Mouse (Mus musculus) cortical plate, adult 2 months (tissue): ENCODE results near the gene Ptpn18. TPM values are rescaled to one million over a fixed set of nuclear protein-coding genes. Genes with fewer than 3 reads are reported as not detected.
"Not testable (repeated sequence)": the region's sequence is repeated elsewhere in the genome, so short reads cannot be mapped to it uniquely, and the experiment has no call there.

Experiments used
- H3K27ac ChIP-seq: fragments of 200-500 bp; 2 replicates; pipeline ENCODE4 v1.5.1; 2012; ENCODE audit warnings: low read length, control low read depth, inconsistent platforms; ENCODE audit not compliant: insufficient read depth
- H3K4me1 ChIP-seq: fragments of 200-500 bp; 2 replicates; pipeline ENCODE4 v1.6.1; 2011; ENCODE audit warnings: low read length; ENCODE audit not compliant: control insufficient read depth, insufficient read depth
- H3K4me3 ChIP-seq: fragments of 200-500 bp; 2 replicates; pipeline ENCODE4 v1.5.1; 2011; ENCODE audit warnings: mild to moderate bottlenecking, low read length, control low read depth; ENCODE audit not compliant: insufficient read depth
- CTCF ChIP-seq: fragments of 200-500 bp; IDR thresholded peaks from 2 replicates; pipeline ENCODE4 v1.5.1; 2011; ENCODE audit warnings: mild to moderate bottlenecking, control low read depth, low read length; ENCODE audit not compliant: insufficient read depth; ENCODE audit errors: extremely low read depth
- POLR2A ChIP-seq: fragments of 200-500 bp; IDR thresholded peaks from 2 replicates; pipeline ENCODE4 v1.6.1; 2011; ENCODE audit warnings: mild to moderate bottlenecking, low read length, control low read depth; ENCODE audit not compliant: insufficient read depth; ENCODE audit errors: extremely low read depth
- polyA plus RNA-seq: library from polyadenylated mRNA; depleted of rRNA; stranded (reverse); fragments of >200 nt; gene quantifications from 2 replicates; pipeline ENCODE4 v1.2.3, GENCODE M21; 2012; rRNA removed

Gene Ptpn18
- polyA plus RNA-seq, 1 experiment = 8.5 TPM

DNA sequence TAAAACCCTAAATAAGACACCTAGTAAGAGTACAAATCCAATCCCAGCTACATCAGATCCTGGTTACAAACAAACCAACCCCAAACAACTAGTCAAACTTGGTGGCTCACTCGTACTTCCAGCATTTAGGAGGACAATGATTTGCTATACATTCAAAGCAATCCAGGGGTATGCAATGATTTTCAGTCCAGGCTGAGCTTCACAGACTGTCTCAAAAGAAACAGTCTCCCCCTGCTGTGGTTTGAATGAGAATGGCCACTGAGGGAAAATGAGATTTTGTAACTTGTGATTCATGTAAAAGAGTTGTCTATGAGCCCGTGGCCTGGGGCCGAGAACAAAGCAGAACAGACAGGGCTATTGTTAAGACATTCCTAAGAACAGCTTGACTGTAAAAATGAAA lies 48.4 kb downstream of the Ptpn18 start:
- Histone ChIP-seq H3K27ac (no peak overlapping the region), H3K4me3 (no peak overlapping the region), H3K4me1 (no peaks in the 10 kb centered on the region)
- TF ChIP-seq POLR2A = no peak
- no peak for TF ChIP-seq CTCF

DNA sequence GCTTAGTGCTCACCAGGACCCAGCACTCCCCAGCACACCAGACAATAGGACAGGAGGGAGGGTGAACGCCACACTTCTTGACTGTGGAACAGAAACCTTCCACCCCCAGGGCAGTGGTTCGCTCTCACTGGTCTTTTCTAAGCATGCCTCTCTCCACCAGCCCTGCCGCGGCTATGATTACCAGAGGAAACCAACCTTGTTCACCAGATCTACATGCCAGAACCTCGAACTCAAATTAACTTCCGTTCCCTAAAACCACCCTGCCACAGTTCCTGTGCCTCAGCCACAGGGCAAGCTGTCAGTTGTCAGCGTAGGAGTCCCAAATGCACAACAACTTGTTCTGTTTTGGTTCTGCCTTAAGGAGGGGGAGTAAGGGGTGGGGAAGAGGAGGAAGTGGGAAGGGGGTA lies 51.0 kb downstream of the Ptpn18 start:
- TF ChIP-seq POLR2A = no peak
- TF ChIP-seq CTCF = no peak
- Histone ChIP-seq H3K4me3 (no peak overlapping the region), H3K4me1 (no peaks in the 10 kb centered on the region), H3K27ac (no peak overlapping the region)

DNA sequence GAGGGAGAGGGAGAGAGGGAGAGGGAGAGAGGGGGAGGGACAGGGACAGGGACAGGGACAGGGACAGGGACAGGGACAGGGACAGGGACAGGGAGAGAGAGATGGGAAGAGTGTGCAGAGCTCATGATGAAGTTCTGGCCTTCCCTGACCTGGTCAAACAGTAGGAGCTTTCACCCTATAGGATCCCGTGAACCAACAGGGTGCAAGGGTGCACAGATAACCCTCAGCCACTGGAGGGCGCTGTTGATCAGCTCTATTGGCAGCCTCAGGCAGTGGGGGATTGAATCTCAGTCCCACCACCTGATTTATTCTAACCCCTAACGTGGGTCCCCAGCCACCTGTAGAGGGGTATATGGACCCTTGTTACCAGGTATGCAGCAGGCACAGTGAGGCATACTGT lies 51.5 kb downstream of the Ptpn18 start:
- no peak for TF ChIP-seq POLR2A
- TF ChIP-seq CTCF = peak; percentile 82
- H3K4me3 ChIP-seq = no peak overlapping the region
- no peaks in the 10 kb centered on the region for H3K4me1 ChIP-seq
- no peak overlapping the region for H3K27ac ChIP-seq

DNA sequence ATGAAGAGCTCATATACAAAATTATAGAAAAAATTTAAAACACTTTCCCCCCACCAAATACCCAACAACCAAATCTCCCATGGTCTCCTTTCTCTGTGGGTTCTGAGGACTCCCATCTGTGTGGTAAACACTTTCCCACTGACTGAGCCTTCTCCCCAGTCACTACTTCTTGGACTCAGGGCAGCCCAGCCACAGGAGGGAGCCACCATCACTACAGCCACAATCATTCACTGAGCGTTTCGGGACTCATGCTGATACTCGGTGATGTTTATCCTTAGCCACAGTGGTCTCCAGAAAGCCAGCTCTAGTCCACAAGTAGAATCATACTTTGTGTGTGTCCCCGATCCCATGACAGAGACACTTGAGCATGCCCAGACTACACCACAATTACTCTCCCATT lies 53.5 kb downstream of the Ptpn18 start:
- H3K4me3 ChIP-seq = no peak overlapping the region
- TF ChIP-seq POLR2A (no peak), CTCF (no peak)

DNA sequence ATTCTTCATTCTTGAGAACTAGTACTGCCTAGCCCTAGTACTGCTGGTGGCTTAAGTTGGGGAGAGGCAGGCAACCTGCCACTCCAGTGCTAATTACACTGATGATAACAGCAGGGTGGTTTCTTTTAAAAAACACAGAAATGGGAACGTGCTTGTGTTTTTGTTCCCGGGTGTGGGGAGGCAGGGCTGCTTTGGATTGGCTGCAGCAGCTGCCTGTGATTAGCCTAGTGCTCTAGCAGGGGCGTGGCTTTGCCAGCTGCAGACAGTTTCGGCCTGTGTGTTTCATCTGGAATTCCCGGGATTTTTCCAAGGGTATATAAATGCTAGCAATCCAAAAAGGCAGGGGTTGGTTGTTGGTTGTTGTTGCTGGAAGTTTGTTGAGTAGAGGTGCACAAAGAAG lies 57.0 kb downstream of the Ptpn18 start:
- H3K27ac ChIP-seq = no peak overlapping the region
- TF ChIP-seq POLR2A (no peak), CTCF (no peak)
- H3K4me1 ChIP-seq = no peaks in the 10 kb centered on the region
- no peak overlapping the region for H3K4me3 ChIP-seq

More for the DNA sequence above, 53.5 kb downstream of the Ptpn18 start:
- H3K4me1 ChIP-seq = no peaks in the 10 kb centered on the region
- H3K27ac ChIP-seq = no peak overlapping the region

DNA sequence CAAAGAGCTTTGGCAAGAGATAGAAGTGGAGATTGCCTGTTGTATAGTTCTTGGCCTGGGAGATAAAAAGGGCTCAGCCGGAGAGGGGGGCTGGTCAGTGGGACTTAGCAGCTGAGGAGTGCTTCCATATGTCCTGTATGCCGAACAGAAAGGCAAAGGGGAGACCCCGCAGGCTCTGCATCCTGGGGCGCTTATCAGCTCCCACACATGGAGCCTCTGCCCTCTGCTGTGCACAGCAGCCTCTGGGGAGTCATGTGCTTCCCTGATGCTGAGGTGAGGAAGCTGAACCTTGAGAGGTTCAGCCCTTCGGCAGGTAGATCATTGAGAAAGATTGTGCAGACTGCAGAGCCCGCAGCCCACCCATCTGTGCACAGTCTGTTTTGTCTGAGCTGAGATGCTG lies 57.7 kb downstream of the Ptpn18 start:
- not testable (repeated sequence) for H3K4me1 ChIP-seq, H3K4me3 ChIP-seq, H3K27ac ChIP-seq

DNA sequence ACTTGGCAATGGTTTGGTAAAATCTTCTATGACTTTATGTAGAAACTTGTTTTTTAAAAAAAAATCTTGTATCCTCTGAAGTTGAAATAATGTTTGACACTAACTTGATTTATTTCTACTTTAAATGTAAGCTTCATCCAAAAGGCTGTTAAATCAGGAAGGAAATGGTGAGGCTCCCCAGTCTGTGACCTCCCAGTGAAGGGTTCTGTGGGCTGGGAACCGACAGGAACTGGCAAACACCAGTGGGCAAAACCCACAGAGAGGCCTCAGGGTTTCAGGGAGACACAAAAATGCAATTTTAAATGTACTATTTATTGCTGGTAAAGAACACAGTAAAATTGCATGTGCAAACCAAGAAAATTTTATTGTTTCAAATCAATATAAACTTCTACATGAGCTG lies 58.2 kb downstream of the Ptpn18 start:
- H3K27ac ChIP-seq, H3K4me1 ChIP-seq, H3K4me3 ChIP-seq: not testable (repeated sequence)

DNA sequence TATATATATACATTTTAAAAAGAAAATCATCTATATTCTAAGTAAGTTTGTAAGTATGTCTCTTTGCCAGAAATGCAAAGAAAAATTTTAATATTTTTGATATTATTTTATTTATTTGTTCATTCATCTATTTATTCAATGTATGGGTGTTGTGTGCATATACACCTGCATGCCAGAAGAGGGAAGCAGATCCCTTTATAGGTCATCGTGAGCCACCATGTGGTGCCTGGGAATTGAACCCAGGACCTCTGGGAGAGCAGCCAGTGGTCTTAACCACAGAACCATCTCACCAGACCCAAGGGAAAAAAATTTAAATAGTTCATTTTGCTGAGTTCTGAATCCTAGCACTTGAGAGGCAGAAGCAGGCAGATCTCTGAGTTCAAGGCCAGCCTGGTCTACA lies 58.7 kb downstream of the Ptpn18 start:
- H3K4me3 ChIP-seq = no peak overlapping the region
- H3K27ac ChIP-seq = no peak overlapping the region
- H3K4me1 ChIP-seq = no peaks in the 10 kb centered on the region
- TF ChIP-seq CTCF (no peak), POLR2A (no peak)

DNA sequence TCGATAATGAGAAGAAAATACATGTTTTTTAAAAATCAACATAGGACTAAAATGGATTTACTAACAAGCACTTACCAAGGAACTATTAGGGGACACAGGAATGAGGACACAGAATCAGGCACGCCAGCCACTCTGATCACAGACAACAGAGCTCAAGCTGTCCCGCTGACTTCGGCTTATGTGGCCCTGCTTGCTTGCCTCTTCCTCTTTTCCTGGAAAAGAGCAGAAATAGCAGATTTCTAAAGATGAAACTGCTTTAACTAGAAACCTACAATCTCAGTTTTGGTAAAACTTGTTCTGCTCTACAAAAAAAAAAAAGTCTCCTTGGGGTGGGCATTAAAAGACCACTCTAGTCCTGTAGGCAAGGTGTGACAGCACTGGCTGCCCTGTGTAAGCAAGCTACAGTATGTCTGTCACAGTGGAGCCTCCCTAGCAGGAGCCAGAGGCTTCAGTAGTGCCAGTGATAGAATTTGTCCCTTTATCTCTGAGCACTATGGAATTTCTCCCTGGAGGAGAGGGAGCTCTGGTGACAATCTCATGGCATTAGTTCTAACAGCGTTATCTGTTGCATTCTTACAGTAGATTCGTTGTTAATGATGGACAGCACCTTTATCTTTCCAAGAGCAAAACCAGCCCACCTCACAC lies 62.8 kb downstream of the Ptpn18 start:
- no peak overlapping the region for H3K4me3 ChIP-seq
- H3K4me1 ChIP-seq = no peaks in the 10 kb centered on the region
- TF ChIP-seq CTCF (no peak), POLR2A (no peak)
- no peak overlapping the region for H3K27ac ChIP-seq

DNA sequence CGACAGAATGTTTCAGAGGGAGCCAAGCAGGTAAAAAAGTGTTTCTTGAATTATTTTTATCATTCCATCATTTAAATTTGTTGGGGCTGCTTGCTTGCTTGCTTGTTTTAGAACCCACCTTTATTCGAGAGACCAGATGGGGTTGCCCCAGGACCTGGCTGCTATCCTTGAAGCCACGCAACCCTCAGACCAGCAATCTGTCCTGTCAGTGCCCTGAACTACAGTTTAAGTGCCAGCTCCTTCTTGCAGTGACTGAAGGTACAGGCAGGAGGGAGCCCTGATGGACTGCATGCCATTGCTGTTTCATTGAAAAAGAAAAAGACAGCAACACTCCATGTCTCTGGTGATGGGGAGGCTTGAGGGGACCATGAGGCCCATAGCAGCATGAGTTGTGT lies 63.3 kb downstream of the Ptpn18 start:
- TF ChIP-seq POLR2A (no peak), CTCF (no peak)
- no peaks in the 10 kb centered on the region for H3K4me1 ChIP-seq
- H3K27ac ChIP-seq = no peak overlapping the region
- no peak overlapping the region for H3K4me3 ChIP-seq

DNA sequence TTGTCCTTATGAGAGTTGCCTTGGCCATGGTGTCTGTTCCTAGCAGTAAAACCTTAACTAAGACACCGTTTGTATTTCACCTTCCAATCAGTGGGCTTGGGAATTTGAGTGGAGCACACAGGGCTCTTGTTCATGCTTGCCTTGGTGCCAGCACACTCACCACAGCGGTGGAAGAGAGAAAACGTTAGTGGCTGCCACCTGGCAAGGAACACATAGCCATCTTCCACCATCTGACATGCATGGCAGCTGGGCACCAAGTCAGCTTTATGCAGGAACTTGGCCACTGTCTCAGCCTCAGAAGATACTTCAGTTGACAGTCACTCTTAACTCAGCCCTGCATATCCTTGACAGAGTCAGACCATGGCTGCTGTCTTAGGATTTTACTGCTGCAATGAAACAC lies 64.1 kb downstream of the Ptpn18 start:
- no peak overlapping the region for H3K4me3 ChIP-seq
- no peaks in the 10 kb centered on the region for H3K4me1 ChIP-seq
- no peak for TF ChIP-seq POLR2A
- TF ChIP-seq CTCF = no peak
- H3K27ac ChIP-seq = no peak overlapping the region

Other genes starting within 250 kb of the Ptpn18 start
- gene Ccdc115, start 20.1 kb upstream of the Ptpn18 start, polyA plus RNA-seq = 29.5 and 30.3 TPM in 2 replicates
- gene Imp4, start 19.9 kb upstream of the Ptpn18 start, polyA plus RNA-seq = 24.1 and 25.8 TPM in 2 replicates
- gene Prss39, start 38.6 kb downstream of the Ptpn18 start, polyA plus RNA-seq = not detected in 2 replicates
- gene Cfc1, start 75.9 kb downstream of the Ptpn18 start, polyA plus RNA-seq = 0.13 TPM in 1 of 2 replicates, not detected in the other
- not detected in 2 replicates for gene Prss40, start 101.2 kb downstream of the Ptpn18 start, polyA plus RNA-seq
- gene Amer3, start 119.9 kb downstream of the Ptpn18 start, polyA plus RNA-seq = 14.8 and 16.5 TPM in 2 replicates